Mouse (Mus musculus): ENCODE data around the gene Dnpep. TPM values are rescaled to one million over a fixed set of nuclear protein-coding genes. Genes with fewer than 3 reads are reported as not detected.

Dnpep gene
- total and polyA plus RNA-seq, 3 experiments: 35.0 to 73.8 (median 50.4) TPM

- Histone ChIP-seq H3K9me3 (replicated peaks; ENCODE audit: low read length) (peaks cover 2% of the 10 kb centered on the region), H3K4me2 (ENCODE audit: insufficient read depth, low read depth, poor library complexity, severe bottlenecking) (no peak overlapping the region), H3K4me1 (ENCODE audit: control insufficient read depth in 1 of 2, insufficient read depth in 2 of 2) (peaks cover 6 to 27% of the 10 kb centered on the region in 2 experiments), H3K27me3 (replicated peaks) (no peaks in the 10 kb centered on the region), H3K4me3 (replicated peaks in 1 of 3; ENCODE audit: low read depth in 2 of 3, low read length in 2 of 3, poor library complexity in 1 of 3) (no peak overlapping the region), H3K36me3 (replicated peaks in 1 of 2; ENCODE audit: control insufficient read depth in 1 of 2, insufficient read depth in 1 of 2, low read length in 1 of 2) (peaks cover 7 to 13% of the 10 kb centered on the region in 2 experiments), H3K79me2 (replicated peaks; ENCODE audit: control insufficient read depth, extremely low read depth, insufficient read depth, poor library complexity, severe bottlenecking) (no peaks in the 10 kb centered on the region), H3K9ac (ENCODE audit: insufficient read depth, low read depth) (no peak overlapping the region), H3K27ac (ENCODE audit: insufficient read depth, low read depth) (no peak overlapping the region)
- in situ Hi-C loops (cut with MboI; ENCODE audit: low pct_ligation_motif_present, low pct_unique_long_range_greater_than_20kb, low sequenced_read_pairs) (no loop called here), dilution Hi-C loops (cut with MboI; ENCODE audit: extremely low pct_ligation_motif_present, extremely low pct_unique_long_range_greater_than_20kb, low sequenced_read_pairs) (no loop called here)
- DNase-seq (ENCODE audit: extremely low read depth): no peak
- TF ChIP-seq ELF1 (IDR thresholded peaks at IDR 0.05; ENCODE audit: low read depth, low read length) (no peak), IRF4 (IDR thresholded peaks at IDR 0.05; ENCODE audit: low read depth, low read length) (no peak), EP300 (IDR thresholded peaks at IDR 0.05; ENCODE audit: low read length) (no peak), MAX (IDR thresholded peaks at IDR 0.05; ENCODE audit: low read length) (no peak), NELFE (IDR thresholded peaks at IDR 0.05; ENCODE audit: low read depth, low read length) (no peak), KAT2A (IDR thresholded peaks at IDR 0.05; ENCODE audit: insufficient replicate concordance, low read length) (no peak), MYC (IDR thresholded peaks at IDR 0.05; ENCODE audit: low read depth, low read length) (no peak)
Observed at GRCm38 (mm10) chr1:75319166-75319565, 1.4 kb upstream of the Dnpep start.

- no peak overlapping the region for H3K4me2 ChIP-seq (ENCODE audit: insufficient read depth, low read depth, poor library complexity, severe bottlenecking)
- H3K27me3 ChIP-seq (replicated peaks): no peaks in the 10 kb centered on the region
- H3K9me3 ChIP-seq (replicated peaks; ENCODE audit: low read length): peaks cover 2% of the 10 kb centered on the region
- H3K27ac ChIP-seq (ENCODE audit: insufficient read depth, low read depth): no peak overlapping the region
- H3K4me3 ChIP-seq (replicated peaks in 1 of 3; ENCODE audit: low read depth in 2 of 3, low read length in 2 of 3, poor library complexity in 1 of 3): no peak overlapping the region
- no peaks in the 10 kb centered on the region for H3K79me2 ChIP-seq (replicated peaks; ENCODE audit: control insufficient read depth, extremely low read depth, insufficient read depth, poor library complexity, severe bottlenecking)
- no peak for TF ChIP-seq RCOR1 (conservative IDR thresholded peaks at IDR 0.05; ENCODE audit: low read depth, low read length)
- no peak for TF ChIP-seq TCF12 (IDR thresholded peaks at IDR 0.05; ENCODE audit: low read depth, low read length)
- no peak for TF ChIP-seq USF1 (IDR thresholded peaks at IDR 0.05; ENCODE audit: low read depth, low read length)
- TF ChIP-seq MAX (IDR thresholded peaks at IDR 0.05; ENCODE audit: low read length): no peak
- TF ChIP-seq POLR2AphosphoS2 (IDR thresholded peaks at IDR 0.05; ENCODE audit: low read depth, low read length): no peak
- peaks cover 9 to 17% of the 10 kb centered on the region in 2 experiments for H3K36me3 ChIP-seq (replicated peaks in 1 of 2; ENCODE audit: control insufficient read depth in 1 of 2, insufficient read depth in 1 of 2, low read length in 1 of 2)
- dilution Hi-C loops (cut with MboI; ENCODE audit: extremely low pct_ligation_motif_present, extremely low pct_unique_long_range_greater_than_20kb, low sequenced_read_pairs): no loop called here
- peaks cover 6 to 27% of the 10 kb centered on the region in 2 experiments for H3K4me1 ChIP-seq (ENCODE audit: control insufficient read depth in 1 of 2, insufficient read depth in 2 of 2)
- peak overlapping the region; percentile 59; the same call in 1 of the 2 replicates for H3K9ac ChIP-seq (ENCODE audit: insufficient read depth, low read depth)
- no peak for DNase-seq (ENCODE audit: extremely low read depth)
- in situ Hi-C loops (cut with MboI; ENCODE audit: low pct_ligation_motif_present, low pct_unique_long_range_greater_than_20kb, low sequenced_read_pairs): no loop called here
Observed at GRCm38 (mm10) chr1:75318736-75319135, 946 bp upstream of the Dnpep start.

DNA sequence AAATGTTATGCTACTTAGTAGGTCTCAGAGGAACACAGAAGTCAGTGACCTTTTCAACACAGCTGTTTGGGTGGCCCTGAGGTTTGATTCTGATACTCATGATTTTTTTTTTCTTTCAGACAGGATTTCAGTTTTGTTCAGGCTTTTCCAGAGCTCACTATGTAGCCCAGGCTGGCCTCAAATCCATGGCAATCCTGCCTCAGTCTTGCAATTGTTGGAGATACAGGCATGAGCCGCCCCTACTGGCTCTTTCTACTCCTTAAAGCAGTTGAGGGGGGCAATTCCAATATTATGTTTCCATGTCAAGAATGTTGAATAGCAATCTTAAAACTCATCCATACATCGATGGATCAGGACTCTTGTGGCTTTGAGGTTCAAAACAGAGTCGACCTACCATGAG, 511 bp upstream of the Dnpep start:
- no peak for DNase-seq (ENCODE audit: extremely low read depth)
- Histone ChIP-seq H3K4me3 (replicated peaks in 1 of 3; ENCODE audit: low read depth in 2 of 3, low read length in 2 of 3, poor library complexity in 1 of 3) (peak overlapping the region in 2 of 3 experiments; percentile 25 to 59), H3K27me3 (replicated peaks) (no peaks in the 10 kb centered on the region), H3K9ac (ENCODE audit: insufficient read depth, low read depth) (peak overlapping the region; percentile 59), H3K36me3 (replicated peaks in 1 of 2; ENCODE audit: control insufficient read depth in 1 of 2, insufficient read depth in 1 of 2, low read length in 1 of 2) (peaks cover 12 to 22% of the 10 kb centered on the region in 2 experiments), H3K9me3 (replicated peaks; ENCODE audit: low read length) (peaks cover 2% of the 10 kb centered on the region), H3K4me1 (ENCODE audit: control insufficient read depth in 1 of 2, insufficient read depth in 2 of 2) (peaks cover 6 to 27% of the 10 kb centered on the region in 2 experiments), H3K27ac (ENCODE audit: insufficient read depth, low read depth) (no peak overlapping the region), H3K4me2 (ENCODE audit: insufficient read depth, low read depth, poor library complexity, severe bottlenecking) (peak overlapping the region; percentile 23; the same call in 1 of the 2 replicates), H3K79me2 (replicated peaks; ENCODE audit: control insufficient read depth, extremely low read depth, insufficient read depth, poor library complexity, severe bottlenecking) (no peaks in the 10 kb centered on the region)
- dilution Hi-C loops (cut with MboI; ENCODE audit: extremely low pct_ligation_motif_present, extremely low pct_unique_long_range_greater_than_20kb, low sequenced_read_pairs) (no loop called here), in situ Hi-C loops (cut with MboI; ENCODE audit: low pct_ligation_motif_present, low pct_unique_long_range_greater_than_20kb, low sequenced_read_pairs) (no loop called here)
- no peak for TF ChIP-seq NELFE (IDR thresholded peaks at IDR 0.05; ENCODE audit: low read depth, low read length)
- no peak for TF ChIP-seq POLR2A (IDR thresholded peaks at IDR 0.05; ENCODE audit: low read depth, low read length)
- no peak for TF ChIP-seq MAX (IDR thresholded peaks at IDR 0.05; ENCODE audit: low read length)
- no peak for TF ChIP-seq MXI1 (IDR thresholded peaks at IDR 0.05; ENCODE audit: low read depth, low read length)
- TF ChIP-seq CHD1 (IDR thresholded peaks at IDR 0.05; ENCODE audit: low read depth, low read length): no peak
- no peak for TF ChIP-seq ZNF384 (IDR thresholded peaks at IDR 0.05; ENCODE audit: low read depth, low read length)
- TF ChIP-seq CTCF (conservative IDR thresholded peaks at IDR 0.05 in 1 of 2, IDR thresholded peaks at IDR 0.05 in 1 of 2; ENCODE audit: low read depth in 2 of 2, low read length in 2 of 2): no peak
